Mouse (Mus musculus) hindbrain, embryonic 13.5 days (tissue): ENCODE measurements around the gene Smyd3. TPM values are rescaled to one million over a fixed set of nuclear protein-coding genes. Genes with fewer than 3 reads are reported as not detected.

ENCODE experiments used
- ATAC-seq: fragments of 200-750 bp; cut with Nextera tagmentation; 2 replicates; pipeline ENCODE4 v1.8.0; 2017; ENCODE audit warnings: moderate TSS enrichment; ENCODE audit not compliant: low FRiP score
- H3K27ac ChIP-seq: fragments of 300-500 bp; sonication (generic); 2 replicates; pipeline ENCODE4 v1.5.1; 2015; ENCODE audit warnings: inconsistent platforms, mild to moderate bottlenecking, moderate library complexity
- H3K27me3 ChIP-seq: fragments of 300-500 bp; sonication (generic); 2 replicates; pipeline ENCODE4 v1.6.1; 2015; ENCODE audit warnings: mild to moderate bottlenecking, inconsistent platforms
- H3K36me3 ChIP-seq: fragments of 300-500 bp; sonication (generic); 2 replicates; pipeline ENCODE4 v1.6.1; 2015; ENCODE audit warnings: mild to moderate bottlenecking, inconsistent platforms
- H3K4me1 ChIP-seq: fragments of 300-500 bp; sonication (generic); replicated peaks from 2 replicates; pipeline ENCODE4 v1.6.1; 2015; ENCODE audit warnings: inconsistent platforms
- H3K4me2 ChIP-seq: fragments of 300-500 bp; sonication (generic); 2 replicates; pipeline ENCODE4 v1.6.1; 2015; ENCODE audit warnings: inconsistent platforms, mild to moderate bottlenecking, moderate library complexity
- H3K4me3 ChIP-seq: fragments of 300-500 bp; sonication (generic); 2 replicates; pipeline ENCODE4 v1.5.1; 2015; ENCODE audit warnings: mild to moderate bottlenecking, inconsistent platforms
- H3K9ac ChIP-seq: fragments of 300-500 bp; sonication (generic); 2 replicates; pipeline ENCODE4 v1.6.1; 2015; ENCODE audit warnings: mild to moderate bottlenecking, inconsistent platforms
- H3K9me3 ChIP-seq: fragments of 300-500 bp; sonication (generic); 2 replicates; pipeline ENCODE4 v1.6.1; 2016; ENCODE audit warnings: inconsistent platforms
- WGBS: fragments of 180-500 bp; shearing (Covaris S2); methylation state at CpG from one replicate; pipeline ENCODE4 v1.1.7; 2015; 5-methylcytosine and 5-hydroxymethylcytosine counted together
- polyA plus RNA-seq: library from polyadenylated mRNA; unstranded; fragments of >200 nt; fragmentation: Nextera tagmentation; extraction: Ambion mirVana; gene quantifications from 2 replicates; pipeline ENCODE4 v1.2.1, GENCODE M21; 2015

The Smyd3 gene
- polyA plus RNA-seq, 1 experiment from 2014 or later = 20.7 TPM

GRCm38 (mm10) chr1:179126287-179126686 is 391.6 kb downstream of the Smyd3 start:
- ATAC-seq = no peak
- H3K27ac ChIP-seq = no peak overlapping the region
- no peaks in the 10 kb centered on the region for H3K36me3 ChIP-seq
- no peaks in the 10 kb centered on the region for H3K9me3 ChIP-seq
- WGBS = 84% methylated on average over 3 of the region's 3 CpGs
- H3K27me3 ChIP-seq = no peaks in the 10 kb centered on the region
- H3K4me2 ChIP-seq = no peak overlapping the region
- no peak overlapping the region for H3K4me3 ChIP-seq
- H3K4me1 ChIP-seq = peaks cover 3% of the 10 kb centered on the region; the same call in 1 of the 2 replicates
- no peak overlapping the region for H3K9ac ChIP-seq

- Histone ChIP-seq H3K27me3 (no peaks in the 10 kb centered on the region), H3K4me1 (peaks cover 12% of the 10 kb centered on the region), H3K27ac (no peak overlapping the region), H3K36me3 (no peaks in the 10 kb centered on the region), H3K9me3 (no peaks in the 10 kb centered on the region), H3K4me3 (no peak overlapping the region), H3K4me2 (no peak overlapping the region), H3K9ac (no peak overlapping the region)
- no peak for ATAC-seq
- 54% methylated on average over 11 of the region's 11 CpGs for WGBS
Observed at GRCm38 (mm10) chr1:179122476-179123229, 395.2 kb downstream of the Smyd3 start.

GRCm38 (mm10) chr1:179120217-179120966 is 397.4 kb downstream of the Smyd3 start:
- Histone ChIP-seq H3K9ac (no peak overlapping the region), H3K27me3 (0 out of 2 replicates have a peak, but pooled peaks cover 4% of the 10 kb centered on the region), H3K4me2 (no peak overlapping the region), H3K36me3 (no peaks in the 10 kb centered on the region), H3K4me3 (no peak overlapping the region), H3K27ac (no peak overlapping the region), H3K4me1 (peaks cover 9% of the 10 kb centered on the region), H3K9me3 (no peaks in the 10 kb centered on the region)
- 19% methylated on average over 9 of the region's 9 CpGs for WGBS
- ATAC-seq = no peak

GRCm38 (mm10) chr1:179118673-179119072 is 399.2 kb downstream of the Smyd3 start:
- Histone ChIP-seq H3K9me3 (no peaks in the 10 kb centered on the region), H3K4me3 (no peak overlapping the region), H3K36me3 (no peaks in the 10 kb centered on the region), H3K9ac (no peak overlapping the region), H3K4me2 (no peak overlapping the region), H3K4me1 (peaks cover 9% of the 10 kb centered on the region), H3K27me3 (0 out of 2 replicates have a peak, but pooled peaks cover 4% of the 10 kb centered on the region), H3K27ac (no peak overlapping the region)
- ATAC-seq = no peak
- WGBS = 80% methylated on average over 7 of the region's 7 CpGs

GRCm38 (mm10) chr1:179116729-179117663 is 400.8 kb downstream of the Smyd3 start:
- H3K4me3 ChIP-seq = no peak overlapping the region
- 0 out of 2 replicates have a peak, but pooled peaks cover 4% of the 10 kb centered on the region for H3K27me3 ChIP-seq
- peaks cover 9% of the 10 kb centered on the region for H3K4me1 ChIP-seq
- no peak overlapping the region for H3K4me2 ChIP-seq
- WGBS = 91% methylated on average over 10 of the region's 10 CpGs
- H3K27ac ChIP-seq = no peak overlapping the region
- H3K9ac ChIP-seq = no peak overlapping the region
- H3K36me3 ChIP-seq = no peaks in the 10 kb centered on the region
- H3K9me3 ChIP-seq = no peaks in the 10 kb centered on the region
- no peak for ATAC-seq

- no peaks in the 10 kb centered on the region for H3K9me3 ChIP-seq
- H3K27ac ChIP-seq = no peak overlapping the region
- H3K9ac ChIP-seq = no peak overlapping the region
- WGBS = 90% methylated on average over 7 of the region's 7 CpGs
- no peaks in the 10 kb centered on the region for H3K36me3 ChIP-seq
- H3K4me1 ChIP-seq = peaks cover 3% of the 10 kb centered on the region
- H3K4me2 ChIP-seq = no peak overlapping the region
- ATAC-seq = no peak
- H3K27me3 ChIP-seq = 0 out of 2 replicates have a peak, but pooled peaks cover 4% of the 10 kb centered on the region
- no peak overlapping the region for H3K4me3 ChIP-seq
Observed at GRCm38 (mm10) chr1:179114833-179115495, 402.9 kb downstream of the Smyd3 start.

GRCm38 (mm10) chr1:179114385-179114784 is 403.5 kb downstream of the Smyd3 start:
- no peaks in the 10 kb centered on the region for H3K4me1 ChIP-seq

GRCm38 (mm10) chr1:179108759-179109158 is 409.1 kb downstream of the Smyd3 start:
- WGBS = 29% methylated on average over 7 of the region's 7 CpGs
- Histone ChIP-seq H3K9me3 (no peaks in the 10 kb centered on the region), H3K4me1 (peaks cover 36% of the 10 kb centered on the region), H3K27ac (no peak overlapping the region), H3K9ac (no peak overlapping the region), H3K36me3 (no peaks in the 10 kb centered on the region), H3K27me3 (peaks cover 22% of the 10 kb centered on the region), H3K4me2 (no peak overlapping the region), H3K4me3 (no peak overlapping the region)
- no peak for ATAC-seq

More at GRCm38 (mm10) chr1:179114385-179114784, 403.5 kb downstream of the Smyd3 start:
- no peak for ATAC-seq
- Histone ChIP-seq H3K9ac (no peak overlapping the region), H3K27ac (no peak overlapping the region), H3K36me3 (no peaks in the 10 kb centered on the region), H3K4me2 (no peak overlapping the region), H3K4me3 (no peak overlapping the region), H3K9me3 (no peaks in the 10 kb centered on the region), H3K27me3 (peaks cover 6% of the 10 kb centered on the region; the same call in 1 of the 2 replicates)
- WGBS = 97% methylated on average over 3 of the region's 3 CpGs

- no peaks in the 10 kb centered on the region for H3K36me3 ChIP-seq
Observed at GRCm38 (mm10) chr1:179107761-179108694, 409.8 kb downstream of the Smyd3 start.

GRCm38 (mm10) chr1:179107211-179107610 is 410.6 kb downstream of the Smyd3 start:
- no peaks in the 10 kb centered on the region for H3K9me3 ChIP-seq
- no peak overlapping the region for H3K4me3 ChIP-seq
- H3K27me3 ChIP-seq = peaks cover 27% of the 10 kb centered on the region
- no peak overlapping the region for H3K4me2 ChIP-seq
- H3K4me1 ChIP-seq = peaks cover 36% of the 10 kb centered on the region
- WGBS = 63% methylated on average over 7 of the region's 7 CpGs
- ATAC-seq = no peak
- H3K9ac ChIP-seq = no peak overlapping the region
- no peak overlapping the region for H3K27ac ChIP-seq
- H3K36me3 ChIP-seq = no peaks in the 10 kb centered on the region

More at GRCm38 (mm10) chr1:179107761-179108694, 409.8 kb downstream of the Smyd3 start:
- Histone ChIP-seq H3K9ac (no peak overlapping the region), H3K27me3 (peaks cover 27% of the 10 kb centered on the region), H3K4me1 (peaks cover 36% of the 10 kb centered on the region), H3K9me3 (no peaks in the 10 kb centered on the region), H3K4me3 (no peak overlapping the region), H3K4me2 (no peak overlapping the region), H3K27ac (no peak overlapping the region)
- 54% methylated on average over 16 of the region's 16 CpGs for WGBS
- no peak for ATAC-seq
